Mouse (Mus musculus) lung, embryonic 14.5 days (tissue): ENCODE data around the gene Ybx3. TPM values are rescaled to one million over a fixed set of nuclear protein-coding genes. Genes with fewer than 3 reads are reported as not detected.

Experiments
- ATAC-seq: fragments of 200-750 bp; cut with Nextera tagmentation; 2 replicates; pipeline ENCODE4 v1.8.0; 2017; ENCODE audit warnings: mild to moderate bottlenecking, moderate TSS enrichment, moderate library complexity; ENCODE audit not compliant: insufficient read depth
- DNase-seq: peaks from one replicate; pipeline ENCODE4 v3.0.0-alpha.2; 2015
- H3K27ac ChIP-seq: fragments of 300-500 bp; sonication (generic); 2 replicates; pipeline ENCODE4 v1.5.1; 2014; ENCODE audit warnings: low read depth, mild to moderate bottlenecking, moderate library complexity
- H3K27me3 ChIP-seq: fragments of 300-500 bp; sonication (generic); 2 replicates; pipeline ENCODE4 v1.6.1; 2014; ENCODE audit warnings: low read length, control low read depth; ENCODE audit not compliant: insufficient read depth
- H3K36me3 ChIP-seq: fragments of 300-500 bp; sonication (generic); 2 replicates; pipeline ENCODE4 v1.6.1; 2014; ENCODE audit warnings: control low read depth; ENCODE audit not compliant: insufficient read depth
- H3K4me1 ChIP-seq: fragments of 300-500 bp; sonication (generic); 2 replicates; pipeline ENCODE4 v1.6.1; 2014; ENCODE audit warnings: antibody characterized with exemption, control low read depth; ENCODE audit not compliant: insufficient read depth
- H3K4me2 ChIP-seq: fragments of 300-500 bp; sonication (generic); 2 replicates; pipeline ENCODE4 v1.6.1; 2014; ENCODE audit warnings: mild to moderate bottlenecking
- H3K4me3 ChIP-seq: fragments of 300-500 bp; sonication (generic); 2 replicates; pipeline ENCODE4 v1.5.1; 2014; ENCODE audit warnings: low read depth, low read length
- H3K9ac ChIP-seq: fragments of 300-500 bp; sonication (generic); 2 replicates; pipeline ENCODE4 v1.6.1; 2014
- H3K9me3 ChIP-seq: fragments of 300-500 bp; sonication (generic); 2 replicates; pipeline ENCODE4 v1.6.1; 2016; ENCODE audit warnings: low read depth, low read length, control low read depth
- CTCF ChIP-seq: IDR thresholded peaks from 2 replicates; pipeline ENCODE4 v1.5.1; 2016; ENCODE audit warnings: antibody characterized with exemption, low read depth
- WGBS: fragments of 180-500 bp; shearing (Covaris S2); extraction: QIAGEN DNeasy Blood & Tissue Kit; methylation state at CpG from one replicate; pipeline ENCODE4 v1.1.7; 2014; 5-methylcytosine and 5-hydroxymethylcytosine counted together
- polyA plus RNA-seq: library from polyadenylated mRNA; unstranded; fragments of >200 nt; fragmentation: Nextera tagmentation; extraction: Ambion mirVana; gene quantifications from 2 replicates; pipeline ENCODE4 v1.2.1, GENCODE M21; 2014

The Ybx3 gene
- polyA plus RNA-seq, 1 experiment from 2014 or later, result 65.1 TPM

GRCm38 (mm10) chr6:131359543-131359942 is 28.7 kb downstream of the Ybx3 start:
- no peak for ATAC-seq
- 73% methylated on average over 2 of the region's 2 CpGs for WGBS

GRCm38 (mm10) chr6:131354913-131355312 is 33.4 kb downstream of the Ybx3 start:
- Histone ChIP-seq H3K9ac (no peak overlapping the region), H3K36me3 (no peaks in the 10 kb centered on the region), H3K27me3 (no peaks in the 10 kb centered on the region), H3K9me3 (no peaks in the 10 kb centered on the region), H3K27ac (no peak overlapping the region), H3K4me2 (no peak overlapping the region), H3K4me3 (no peak overlapping the region), H3K4me1 (no peaks in the 10 kb centered on the region)
- DNase-seq (no peak), ATAC-seq (no peak)
- WGBS, result 20% methylated on average over 4 of the region's 4 CpGs
- no peak for TF ChIP-seq CTCF

More at GRCm38 (mm10) chr6:131359543-131359942, 28.7 kb downstream of the Ybx3 start:
- Histone ChIP-seq H3K27ac (no peak overlapping the region), H3K36me3 (peaks cover 10% of the 10 kb centered on the region), H3K9me3 (no peaks in the 10 kb centered on the region), H3K4me1 (no peaks in the 10 kb centered on the region), H3K4me2 (no peak overlapping the region), H3K4me3 (no peak overlapping the region), H3K27me3 (no peaks in the 10 kb centered on the region), H3K9ac (no peak overlapping the region)
- DNase-seq, result no peak
- TF ChIP-seq CTCF, result no peak

GRCm38 (mm10) chr6:131353352-131353919 is 34.8 kb downstream of the Ybx3 start, which contains the start of gene Styk1:
TSS of gene Styk1 (minus strand) at chr6:131353597.
- H3K9ac ChIP-seq, result peak within 1 kb of the TSS; percentile 36; the same call in 1 of the 2 replicates
- peak; percentile 91 for ATAC-seq
- H3K36me3 ChIP-seq, result no peaks in the 10 kb centered on the region
- DNase-seq, result peak; percentile 93
- peak within 1 kb of the TSS; percentile 25; the same call in 1 of the 2 replicates for H3K4me3 ChIP-seq
- TF ChIP-seq CTCF, result peak; percentile 85
- H3K4me1 ChIP-seq, result no peaks in the 10 kb centered on the region
- WGBS, result under 1% methylated on average over 16 of the region's 16 CpGs
- H3K9me3 ChIP-seq, result no peaks in the 10 kb centered on the region
- H3K27me3 ChIP-seq, result no peaks in the 10 kb centered on the region
- H3K27ac ChIP-seq, result no peak within 1 kb of the TSS
- peak within 1 kb of the TSS; percentile 65 for H3K4me2 ChIP-seq

DNA sequence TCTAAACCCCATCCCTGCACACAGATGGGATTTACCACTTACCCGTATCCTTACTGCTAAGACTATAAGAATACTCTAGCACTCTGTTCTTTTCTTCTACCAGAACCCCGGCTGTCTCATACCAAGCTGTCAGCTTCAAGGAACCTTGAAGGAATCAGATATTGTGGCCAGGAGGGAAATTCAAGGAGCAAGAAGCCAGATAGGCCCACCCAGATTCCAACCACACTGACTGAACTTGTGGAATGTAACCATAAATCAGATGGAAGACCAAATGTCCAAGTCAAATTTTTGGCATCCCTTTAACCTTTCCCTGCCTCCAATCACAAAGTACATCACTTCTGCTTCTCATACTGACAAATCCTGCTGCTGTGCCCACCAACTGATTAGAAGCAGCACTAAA is 41.2 kb downstream of the Ybx3 start:
- H3K9ac ChIP-seq, result no peak overlapping the region
- TF ChIP-seq CTCF, result no peak
- no peaks in the 10 kb centered on the region for H3K9me3 ChIP-seq
- ATAC-seq, result no peak
- 69% methylated on average over 2 of the region's 2 CpGs for WGBS
- H3K4me1 ChIP-seq, result no peaks in the 10 kb centered on the region
- H3K27me3 ChIP-seq, result no peaks in the 10 kb centered on the region
- no peak for DNase-seq
- H3K4me3 ChIP-seq, result no peak overlapping the region
- H3K36me3 ChIP-seq, result no peaks in the 10 kb centered on the region
- no peak overlapping the region for H3K27ac ChIP-seq
- no peak overlapping the region for H3K4me2 ChIP-seq

DNA sequence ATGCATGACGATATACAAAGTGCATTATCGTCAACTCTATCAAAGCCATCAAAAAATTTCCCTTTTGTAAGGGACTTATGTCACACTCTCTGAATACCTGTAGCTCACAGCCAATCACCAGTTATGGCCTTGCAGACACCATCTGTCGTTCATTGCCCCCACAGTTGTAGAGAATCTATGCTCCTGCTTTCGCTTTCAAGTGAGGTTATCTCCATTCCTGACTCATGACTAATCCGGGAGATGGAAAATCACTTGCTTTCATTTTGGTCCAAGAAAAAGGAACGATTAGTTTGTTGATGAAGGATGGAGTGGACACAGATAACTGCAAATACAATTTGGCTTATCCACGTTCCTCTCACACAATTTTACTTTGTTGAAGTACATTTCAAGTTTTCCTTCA is 43.9 kb downstream of the Ybx3 start:
- 79% methylated on average over 7 of the region's 7 CpGs for WGBS
- H3K4me2 ChIP-seq, result no peak overlapping the region
- no peak overlapping the region for H3K9ac ChIP-seq
- ATAC-seq (no peak), DNase-seq (no peak)
- no peak overlapping the region for H3K4me3 ChIP-seq
- no peaks in the 10 kb centered on the region for H3K27me3 ChIP-seq
- no peak for TF ChIP-seq CTCF
- H3K4me1 ChIP-seq, result no peaks in the 10 kb centered on the region
- H3K9me3 ChIP-seq, result no peaks in the 10 kb centered on the region
- no peak overlapping the region for H3K27ac ChIP-seq
- H3K36me3 ChIP-seq, result no peaks in the 10 kb centered on the region

GRCm38 (mm10) chr6:131340082-131340481 is 48.2 kb downstream of the Ybx3 start:
- no peak for TF ChIP-seq CTCF
- no peak overlapping the region for H3K27ac ChIP-seq
- H3K4me2 ChIP-seq, result no peak overlapping the region
- no peak overlapping the region for H3K4me3 ChIP-seq
- DNase-seq (no peak), ATAC-seq (no peak)
- H3K9me3 ChIP-seq, result no peaks in the 10 kb centered on the region
- no peak overlapping the region for H3K9ac ChIP-seq
- no peaks in the 10 kb centered on the region for H3K4me1 ChIP-seq
- 50% methylated on average over 3 of the region's 3 CpGs for WGBS
- H3K36me3 ChIP-seq, result no peaks in the 10 kb centered on the region
- no peaks in the 10 kb centered on the region for H3K27me3 ChIP-seq

DNA sequence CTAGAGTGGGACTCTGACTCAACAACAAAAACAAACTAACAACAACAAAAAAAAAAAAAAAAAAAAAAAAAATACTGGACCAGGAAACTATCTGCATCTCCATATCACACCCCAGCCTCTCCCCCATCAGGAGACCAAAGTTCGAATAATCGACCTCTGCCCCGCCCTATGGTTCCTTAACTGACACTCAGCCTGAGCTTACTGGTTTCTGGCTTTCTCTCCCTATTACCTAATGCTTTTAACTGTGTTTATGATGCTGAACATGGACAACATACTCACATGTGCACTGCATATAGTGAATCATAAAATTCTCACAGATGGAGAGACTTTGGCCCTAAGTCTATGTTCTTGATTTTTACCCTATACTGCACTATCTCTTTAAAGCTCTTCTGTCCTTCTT is 49.0 kb downstream of the Ybx3 start:
- no peak for TF ChIP-seq CTCF
- no peak for ATAC-seq
- Histone ChIP-seq H3K9ac (no peak overlapping the region), H3K27ac (no peak overlapping the region), H3K36me3 (no peaks in the 10 kb centered on the region), H3K27me3 (no peaks in the 10 kb centered on the region), H3K4me3 (no peak overlapping the region), H3K9me3 (no peaks in the 10 kb centered on the region), H3K4me2 (no peak overlapping the region), H3K4me1 (no peaks in the 10 kb centered on the region)
- DNase-seq, result no peak
- 83% methylated on average over 3 of the region's 3 CpGs for WGBS
